Mouse (Mus musculus) CD8-positive naive resting alpha-beta T cell, adult 2 months (primary cell): Measurements from ENCODE around the gene Prx.
A peak's percentile ranks its signal among the peaks of the same experiment; 100 is the strongest.

Experiments used
- DNase-seq, 2 experiments: peaks; one replicate each; pipeline ENCODE4 v3.0.0; 2022; ENCODE audit warnings: low read depth in 2 of 2, low spot score in 2 of 2

The Prx gene

DNA sequence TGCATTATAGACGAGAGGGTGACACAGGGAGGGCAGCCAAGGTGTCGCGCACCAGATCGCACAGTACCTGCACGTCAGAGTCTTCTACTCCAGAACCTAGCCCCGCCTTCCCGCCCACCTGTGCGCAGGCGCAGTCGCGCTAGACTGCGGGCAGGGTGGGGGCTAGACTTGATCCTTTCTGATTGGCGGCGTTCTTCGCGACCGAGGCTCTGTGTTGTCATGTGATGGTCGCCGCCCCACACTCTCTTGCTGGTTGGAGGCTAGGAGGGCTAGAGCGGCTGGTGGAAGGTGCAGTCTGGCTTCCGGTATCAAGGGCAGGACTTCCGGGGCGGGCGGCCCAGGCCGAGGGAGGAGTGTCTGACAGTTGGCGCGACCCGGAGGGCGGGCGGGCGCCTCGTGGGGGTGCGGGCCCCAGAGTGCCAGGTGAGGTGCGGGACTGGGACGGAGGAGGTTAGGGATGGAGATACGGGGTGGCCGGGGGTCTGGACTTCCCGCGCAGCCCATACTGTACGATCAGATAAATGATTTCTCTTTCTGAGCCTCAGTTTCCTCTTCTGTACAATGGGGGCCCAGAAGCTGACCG is 53.9 kb downstream of the Prx start, which contains the start of the genes Pld3 and 2310022A10Rik:
Gene Pld3, minus strand, starts transcription at position 288 of the 583 bp plus-strand sequence.
Gene 2310022A10Rik, plus strand, starts transcription at position 303 of the 583 bp plus-strand sequence.
- DNase-seq: peak; percentile 94 to 95

DNA sequence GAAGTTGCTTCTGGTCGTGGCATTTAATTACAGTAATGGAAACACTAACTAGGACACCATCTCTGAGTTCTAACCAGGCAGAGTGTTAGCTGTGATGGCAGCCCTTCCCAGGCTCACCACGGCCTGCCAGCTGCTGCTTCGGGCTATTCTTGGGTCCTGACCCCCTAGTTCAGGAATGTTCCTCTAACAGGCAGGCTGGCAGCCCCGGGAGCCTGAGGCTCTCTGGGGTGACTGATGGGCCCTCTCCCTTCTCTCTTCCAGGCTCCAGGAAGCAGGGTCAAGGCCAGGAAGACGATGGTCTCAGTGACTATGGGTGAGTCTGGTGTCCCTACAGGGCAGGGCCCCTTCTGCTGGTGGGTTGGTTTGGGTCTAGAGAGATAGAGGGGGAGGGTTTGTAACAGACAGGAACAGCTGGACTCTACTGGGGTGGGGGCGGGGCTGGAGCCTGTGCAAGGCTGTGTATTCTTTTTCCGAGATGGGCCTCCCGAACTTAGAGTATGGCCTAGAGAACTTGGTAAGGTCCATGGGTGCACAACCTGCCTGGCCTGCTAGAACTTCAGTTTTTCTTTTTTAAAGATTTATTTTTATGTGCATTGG is 61.3 kb downstream of the Prx start:
- DNase-seq: no peak

DNA sequence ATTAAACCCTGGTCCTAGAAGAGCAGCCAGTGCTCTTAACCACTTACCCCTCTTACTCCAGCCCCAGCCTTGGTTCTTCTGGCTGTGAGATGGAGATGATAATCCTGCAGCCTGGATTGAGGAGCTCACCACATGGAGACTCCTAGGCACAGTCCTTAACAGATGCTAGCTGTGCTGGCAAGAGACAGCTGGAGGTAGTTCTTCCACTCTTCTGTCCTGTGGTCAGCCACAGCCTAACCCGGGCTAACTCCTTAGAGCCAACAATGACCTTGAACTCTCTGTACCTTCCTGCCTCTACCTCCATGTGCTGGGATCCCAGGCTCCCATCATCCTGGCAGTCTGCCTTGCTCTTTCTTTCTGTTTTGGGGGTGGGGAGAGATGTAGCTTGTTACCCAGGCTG is 61.9 kb downstream of the Prx start:
- no peak for DNase-seq
